Comparison of ENCODE assay signal across 14 mouse cellular contexts in the genomic region with DNA sequence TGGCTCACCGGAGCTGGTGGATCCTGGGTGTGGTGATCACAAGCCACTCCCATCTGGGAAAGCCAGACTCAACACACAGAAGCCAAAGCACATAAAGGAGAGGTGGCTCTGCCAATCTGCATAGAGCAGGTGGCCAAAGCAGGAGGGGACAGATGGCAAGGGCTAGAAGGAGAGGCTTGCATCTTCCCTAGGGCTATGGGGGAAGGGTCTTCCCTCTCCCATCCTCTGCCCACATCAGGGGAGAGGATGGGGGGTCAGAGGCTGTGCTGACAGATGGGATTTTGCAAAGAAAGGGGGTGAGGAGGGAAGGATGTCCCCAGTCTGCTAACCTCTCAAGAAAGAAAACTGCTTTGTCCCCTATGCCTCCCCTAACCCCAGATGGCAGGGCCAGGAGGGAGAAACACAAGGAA. TPM values are rescaled to one million over a fixed set of nuclear protein-coding genes. Genes with fewer than 3 reads are reported as not detected.
DNase-seq lines count a peak whose midpoint lies in the region; ATAC-seq and TF ChIP-seq lines count a peak whose summit lies in the region.
"Had no signal": no experiment of that assay in that cellular context is flagged by ENCODE, and none has a peak within 500 bp of the region (broad histone marks: within the 10 kb centered on the region; RNA-seq: fewer than 3 reads in every experiment).

No protein-coding gene starts in this region.

- no peak overlapping the region for H3K4me3 ChIP-seq in neural tube, embryonic 12.5 days
- no peak overlapping the region for H3K4me3 ChIP-seq in embryonic facial prominence, embryonic 14.5 days (ENCODE audit: low read depth, low read length)
- no peak overlapping the region for H3K4me3 ChIP-seq in hindbrain, postnatal 0 days (ENCODE audit: low read length)
- H3K4me3 ChIP-seq: embryonic facial prominence, embryonic 13.5 days; liver, embryonic 15.5 days; myocyte had no signal

- H3K4me1 ChIP-seq in neural tube, embryonic 12.5 days = peaks cover 18% of the 10 kb centered on the region
- H3K4me1 ChIP-seq in embryonic facial prominence, embryonic 14.5 days (ENCODE audit: control insufficient read depth, insufficient read depth, low read length) = no peaks in the 10 kb centered on the region
- H3K4me1 ChIP-seq in hindbrain, postnatal 0 days (ENCODE audit: insufficient read depth, low read length) = no peaks in the 10 kb centered on the region

- no peaks in the 10 kb centered on the region for H3K36me3 ChIP-seq in neural tube, embryonic 12.5 days
- no peaks in the 10 kb centered on the region for H3K36me3 ChIP-seq in embryonic facial prominence, embryonic 14.5 days (ENCODE audit: control insufficient read depth, insufficient read depth, low read length)
- no peaks in the 10 kb centered on the region for H3K36me3 ChIP-seq in hindbrain, postnatal 0 days (ENCODE audit: insufficient read depth, low read length)
- H3K36me3 ChIP-seq: embryonic facial prominence, embryonic 13.5 days; liver, embryonic 15.5 days had no signal

- DNase-seq in neural tube, embryonic 10.5 days (ENCODE audit: extremely low spot score, low spot score) = no peak
- DNase-seq in embryonic facial prominence, embryonic 14.5 days (ENCODE audit: low spot score) = no peak
- DNase-seq in hindbrain, postnatal 0 days (ENCODE audit: low spot score) = peak; percentile 77
- DNase-seq in gastrocnemius, adult 18-20 months (ENCODE audit: low spot score) = no peak
- DNase-seq in left cerebral cortex, adult 11 months (ENCODE audit: low spot score) = no peak
- DNase-seq in adrenal gland, postnatal 10 days = no peak
- DNase-seq: adrenal gland, postnatal 25 days; gastrocnemius, postnatal 10 days; layer of hippocampus, adult 9-11 months; thymus, postnatal 25 days had no signal

- H3K27me3 ChIP-seq in neural tube, embryonic 12.5 days (replicated peaks) = peaks cover 10% of the 10 kb centered on the region
- peaks cover 9% of the 10 kb centered on the region; the same call in 1 of the 2 replicates for H3K27me3 ChIP-seq in embryonic facial prominence, embryonic 14.5 days (replicated peaks; ENCODE audit: control insufficient read depth, insufficient read depth, low read length)
- H3K27me3 ChIP-seq in hindbrain, postnatal 0 days (ENCODE audit: insufficient read depth, low read length) = no peaks in the 10 kb centered on the region

- H3K9ac ChIP-seq in neural tube, embryonic 12.5 days = no peak overlapping the region
- H3K9ac ChIP-seq in embryonic facial prominence, embryonic 14.5 days (ENCODE audit: low read depth, low read length) = no peak overlapping the region
- no peak overlapping the region for H3K9ac ChIP-seq in hindbrain, postnatal 0 days (replicated peaks; ENCODE audit: low read length)
- H3K9ac ChIP-seq: embryonic facial prominence, embryonic 13.5 days; liver, embryonic 15.5 days had no signal

- peak; percentile 77 for ATAC-seq in neural tube, embryonic 12.5 days (ENCODE audit: low FRiP score, low read depth)
- ATAC-seq in embryonic facial prominence, embryonic 14.5 days (ENCODE audit: low read depth) = peak; percentile 67
- peak; percentile 84 for ATAC-seq in hindbrain, postnatal 0 days

- TF ChIP-seq CTCF in hindbrain, postnatal 0 days (IDR thresholded peaks at IDR 0.05; ENCODE audit: low read depth) = no peak

- no peak overlapping the region for H3K4me2 ChIP-seq in neural tube, embryonic 12.5 days (replicated peaks)
- no peak overlapping the region for H3K4me2 ChIP-seq in embryonic facial prominence, embryonic 14.5 days (ENCODE audit: low read depth, low read length)
- H3K4me2 ChIP-seq in hindbrain, postnatal 0 days (ENCODE audit: low read depth, low read length) = no peak overlapping the region
- H3K4me2 ChIP-seq: embryonic facial prominence, embryonic 13.5 days; liver, embryonic 15.5 days had no signal

- H3K27ac ChIP-seq in neural tube, embryonic 12.5 days = no peak overlapping the region
- no peak overlapping the region for H3K27ac ChIP-seq in embryonic facial prominence, embryonic 14.5 days (replicated peaks; ENCODE audit: low read depth, low read length)
- H3K27ac ChIP-seq in hindbrain, postnatal 0 days = peak overlapping the region; percentile 58; the same call in 1 of the 2 replicates
- H3K27ac ChIP-seq: embryonic facial prominence, embryonic 13.5 days; liver, embryonic 15.5 days had no signal

- H3K9me3 ChIP-seq in neural tube, embryonic 12.5 days = no peaks in the 10 kb centered on the region
- no peaks in the 10 kb centered on the region for H3K9me3 ChIP-seq in embryonic facial prominence, embryonic 14.5 days (ENCODE audit: control insufficient read depth, low read length)
- H3K9me3 ChIP-seq in hindbrain, postnatal 0 days (ENCODE audit: low read length) = no peaks in the 10 kb centered on the region
- H3K9me3 ChIP-seq: embryonic facial prominence, embryonic 13.5 days; liver, embryonic 15.5 days had no signal

- 37% methylated on average over 1 of the region's 1 CpGs for WGBS in neural tube, embryonic 12.5 days
- WGBS in embryonic facial prominence, embryonic 14.5 days = 24% methylated on average over 1 of the region's 1 CpGs
- WGBS in hindbrain, postnatal 0 days = 19% methylated on average over 1 of the region's 1 CpGs

RNA-seq across cellular contexts. Expression of a gene that starts 5.3 kb away (rescaled TPM):
- 1.1 and 1.3 TPM in 2 replicates for polyA plus RNA-seq in neural tube, embryonic 12.5 days (2016; fragmentation: Nextera tagmentation; extraction: Ambion mirVana)
- 2.4 and 2.8 TPM in 2 replicates for polyA plus RNA-seq in embryonic facial prominence, embryonic 14.5 days (2014; fragmentation: Nextera tagmentation; extraction: Ambion mirVana)
- 2.7 and 3.1 TPM in 2 replicates for total RNA-seq in hindbrain, postnatal 0 days (2014; rRNA removed)
- 2.6 and 2.7 TPM in 2 replicates for polyA plus RNA-seq in hindbrain, postnatal 0 days (2015; fragmentation: Nextera tagmentation; extraction: Ambion mirVana)
- 1 to 10 TPM in 1 of 2 experiments, under 1 TPM in 1; 0.94 to 1.3 TPM for total RNA-seq in gastrocnemius, adult 18-20 months (2021)
- 1 to 10 TPM; 1.6 to 2.2 TPM for total RNA-seq in adrenal gland, postnatal 10 days (2021)

RNA-seq across cellular contexts. Expression of a gene that starts 11.0 kb away (rescaled TPM):
- 91.5 and 94.3 TPM in 2 replicates for polyA plus RNA-seq in neural tube, embryonic 12.5 days (2016; fragmentation: Nextera tagmentation; extraction: Ambion mirVana)
- 18.8 and 21.2 TPM in 2 replicates for polyA plus RNA-seq in embryonic facial prominence, embryonic 14.5 days (2014; fragmentation: Nextera tagmentation; extraction: Ambion mirVana)
- 25.4 and 27.3 TPM in 2 replicates for total RNA-seq in hindbrain, postnatal 0 days (2014; rRNA removed)
- 35.8 and 36.5 TPM in 2 replicates for polyA plus RNA-seq in hindbrain, postnatal 0 days (2015; fragmentation: Nextera tagmentation; extraction: Ambion mirVana)
- 1 to 10 TPM; 1.8 to 2.1 TPM for total RNA-seq in gastrocnemius, adult 18-20 months (2021)
- 1 to 10 TPM; 7.0 to 9.7 TPM for total RNA-seq in adrenal gland, postnatal 10 days (2021)
